9 mouse cellular contexts compared by ENCODE assay signal in the genomic region with DNA sequence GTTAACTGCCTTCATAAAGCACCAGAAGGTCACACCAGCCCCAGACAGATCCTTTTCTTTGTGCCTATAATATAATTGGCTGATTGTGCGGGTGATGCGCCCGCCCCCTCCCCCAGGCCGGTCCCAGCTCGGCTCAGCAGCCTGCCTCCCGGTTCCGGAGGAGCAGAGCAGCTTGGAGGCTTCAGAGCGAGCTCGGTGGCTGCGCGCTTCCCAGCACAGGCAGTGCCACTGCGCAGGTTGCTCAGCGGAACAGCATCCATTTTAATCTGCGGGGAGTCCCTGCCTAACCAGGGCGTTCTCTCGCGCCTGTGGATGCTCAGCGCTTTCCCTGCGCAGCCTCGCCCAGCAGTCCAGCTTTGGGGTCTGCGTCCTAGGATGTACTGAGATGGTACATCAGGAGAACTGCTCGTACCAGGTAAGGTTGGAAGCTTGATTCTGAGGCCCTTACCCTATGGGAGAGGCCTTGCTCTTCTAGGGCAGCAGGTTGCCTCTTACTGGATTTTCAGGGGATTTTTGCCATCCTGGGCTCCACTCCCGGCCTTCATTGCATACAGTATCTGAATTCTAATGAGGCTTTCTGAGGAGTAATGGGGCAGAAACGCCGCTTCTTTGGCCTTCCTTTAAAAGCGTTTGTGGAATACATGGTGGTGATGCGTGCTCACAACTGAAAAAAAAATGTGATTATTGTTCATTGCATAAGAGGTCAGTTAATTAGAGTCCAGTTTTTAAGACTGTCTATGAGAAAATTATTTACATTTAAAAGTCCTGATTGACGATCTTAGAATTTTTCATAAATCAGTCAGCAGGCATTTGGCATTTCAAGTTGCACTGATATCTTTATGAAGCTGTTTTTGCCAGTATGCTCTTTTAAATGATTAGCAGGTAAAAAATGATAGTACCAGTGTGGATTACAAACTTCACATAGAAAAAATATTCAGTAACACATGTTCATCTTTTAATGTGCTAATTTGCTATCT.
A peak's percentile ranks its signal among the peaks of the same experiment; 100 is the strongest.
DNase-seq lines count a peak whose midpoint lies in the region; ATAC-seq lines count a peak whose summit lies in the region.
"Had no signal": no experiment of that assay in that cellular context is flagged by ENCODE, and none has a peak within 500 bp of the region (broad histone marks: within the 10 kb centered on the region; RNA-seq: fewer than 3 reads in every experiment).

No protein-coding gene starts in this region.

- DNase-seq in kidney, adult 9 months = no peak
- DNase-seq in embryo, embryonic 11 days = peak; percentile 87
- peak; percentile 93 for DNase-seq in layer of hippocampus, adult 9-11 months
- DNase-seq in right cerebral cortex, postnatal 10 days (ENCODE audit: low spot score in 2 of 2) = peak; percentile 92 to 93
- no peak for DNase-seq in urinary bladder, postnatal 14 days (ENCODE audit: low spot score)

- H3K4me3 ChIP-seq in kidney, embryonic 16.5 days (ENCODE audit: low read length) = peak overlapping the region; percentile 43
- H3K4me3 ChIP-seq in heart, embryonic 14.5 days (ENCODE audit: control insufficient read depth in 1 of 2, insufficient read depth in 1 of 2, low read depth in 1 of 2, low read length in 2 of 2) = peak overlapping the region; percentile 27 to 34
- H3K4me3 ChIP-seq in lung, embryonic 15.5 days = peak overlapping the region; percentile 23

- peak overlapping the region; percentile 70 for H3K27ac ChIP-seq in kidney, embryonic 16.5 days (ENCODE audit: low read length)
- no peak overlapping the region; a peak in 1 of 4 replicates for H3K27ac ChIP-seq in heart, embryonic 14.5 days (replicated peaks in 1 of 2; ENCODE audit: control insufficient read depth in 1 of 2, insufficient read depth in 1 of 2, low read depth in 2 of 2, low read length in 2 of 2)
- H3K27ac ChIP-seq in lung, embryonic 15.5 days = peak overlapping the region; percentile 63

- H3K9ac ChIP-seq in kidney, embryonic 16.5 days (replicated peaks; ENCODE audit: low read length) = peak overlapping the region; percentile 61
- H3K9ac ChIP-seq in heart, embryonic 14.5 days (ENCODE audit: low read length) = peak overlapping the region; percentile 55
- H3K9ac ChIP-seq in lung, embryonic 15.5 days = no peak overlapping the region

- H3K9me3 ChIP-seq in kidney, embryonic 16.5 days (ENCODE audit: low read length) = no peaks in the 10 kb centered on the region
- H3K9me3 ChIP-seq in heart, embryonic 14.5 days (ENCODE audit: control insufficient read depth, low read length) = no peaks in the 10 kb centered on the region
- no peaks in the 10 kb centered on the region for H3K9me3 ChIP-seq in lung, embryonic 15.5 days

- 16% methylated on average over 28 of the region's 28 CpGs for WGBS in kidney, embryonic 16.5 days
- 27% methylated on average over 27 of the region's 28 CpGs for WGBS in heart, embryonic 14.5 days
- 20% methylated on average over 28 of the region's 28 CpGs for WGBS in lung, embryonic 15.5 days

- H3K4me1 ChIP-seq in kidney, embryonic 16.5 days (ENCODE audit: insufficient read depth, low read length) = peaks cover 37% of the 10 kb centered on the region
- peaks cover 26 to 27% of the 10 kb centered on the region in 2 experiments for H3K4me1 ChIP-seq in heart, embryonic 14.5 days (ENCODE audit: control insufficient read depth in 2 of 2, insufficient read depth in 2 of 2, low read length in 2 of 2)
- peaks cover 44% of the 10 kb centered on the region for H3K4me1 ChIP-seq in lung, embryonic 15.5 days

- peak overlapping the region; percentile 54 for H3K4me2 ChIP-seq in kidney, embryonic 16.5 days (replicated peaks; ENCODE audit: low read depth, low read length)
- peak overlapping the region; percentile 62 for H3K4me2 ChIP-seq in heart, embryonic 14.5 days (ENCODE audit: low read length)
- peak overlapping the region; percentile 54 for H3K4me2 ChIP-seq in lung, embryonic 15.5 days

- no peaks in the 10 kb centered on the region for H3K27me3 ChIP-seq in kidney, embryonic 16.5 days (ENCODE audit: insufficient read depth, low read length)
- H3K27me3 ChIP-seq in heart, embryonic 14.5 days (ENCODE audit: control insufficient read depth, insufficient read depth, low read length) = no peaks in the 10 kb centered on the region
- H3K27me3 ChIP-seq in lung, embryonic 15.5 days = no peaks in the 10 kb centered on the region
- H3K27me3 ChIP-seq: CH12.LX had no signal

- peak; percentile 81 for ATAC-seq in kidney, embryonic 16.5 days (ENCODE audit: low FRiP score, low TSS enrichment)
- no peak for ATAC-seq in heart, embryonic 14.5 days (ENCODE audit: insufficient number of reproducible peaks, insufficient read depth, low FRiP score, low read depth)
- peak; percentile 77 for ATAC-seq in lung, embryonic 15.5 days (ENCODE audit: borderline replicate concordance, extremely low read depth, low FRiP score, low TSS enrichment)

- H3K36me3 ChIP-seq in kidney, embryonic 16.5 days (ENCODE audit: insufficient read depth, low read length) = no peaks in the 10 kb centered on the region
- no peaks in the 10 kb centered on the region for H3K36me3 ChIP-seq in heart, embryonic 14.5 days (ENCODE audit: control insufficient read depth, insufficient read depth, low read length)
- no peaks in the 10 kb centered on the region for H3K36me3 ChIP-seq in lung, embryonic 15.5 days

Comparison
In these comparisons a context has a peak if more than half of its experiments do, and no peak if none do; other contexts are left out.
1. H3K27ac ChIP-seq: peak in kidney, embryonic 16.5 days (single experiment) and lung, embryonic 15.5 days (single experiment); none in heart, embryonic 14.5 days (0 of 2).
2. DNase-seq: peak in embryo, embryonic 11 days (single experiment), layer of hippocampus, adult 9-11 months (single experiment) and right cerebral cortex, postnatal 10 days (2 of 2); none in kidney, adult 9 months (single experiment) and urinary bladder, postnatal 14 days (single experiment).
3. Peak in every context shown above with its lines, with median percentiles within 50 percentile points of each other: H3K4me2 ChIP-seq and H3K4me3 ChIP-seq.